Mouse (Mus musculus) lung, postnatal 0 days (tissue): ENCODE results near the gene Gfpt2.

Source experiments
- CTCF ChIP-seq: IDR thresholded peaks from 2 replicates; pipeline ENCODE4 v1.5.1; 2016; ENCODE audit warnings: antibody characterized with exemption, mild to moderate bottlenecking
- EP300 ChIP-seq: IDR thresholded peaks from 2 replicates; pipeline ENCODE4 v1.6.1; 2016; ENCODE audit warnings: antibody characterized with exemption, mild to moderate bottlenecking, control low read depth

DNA sequence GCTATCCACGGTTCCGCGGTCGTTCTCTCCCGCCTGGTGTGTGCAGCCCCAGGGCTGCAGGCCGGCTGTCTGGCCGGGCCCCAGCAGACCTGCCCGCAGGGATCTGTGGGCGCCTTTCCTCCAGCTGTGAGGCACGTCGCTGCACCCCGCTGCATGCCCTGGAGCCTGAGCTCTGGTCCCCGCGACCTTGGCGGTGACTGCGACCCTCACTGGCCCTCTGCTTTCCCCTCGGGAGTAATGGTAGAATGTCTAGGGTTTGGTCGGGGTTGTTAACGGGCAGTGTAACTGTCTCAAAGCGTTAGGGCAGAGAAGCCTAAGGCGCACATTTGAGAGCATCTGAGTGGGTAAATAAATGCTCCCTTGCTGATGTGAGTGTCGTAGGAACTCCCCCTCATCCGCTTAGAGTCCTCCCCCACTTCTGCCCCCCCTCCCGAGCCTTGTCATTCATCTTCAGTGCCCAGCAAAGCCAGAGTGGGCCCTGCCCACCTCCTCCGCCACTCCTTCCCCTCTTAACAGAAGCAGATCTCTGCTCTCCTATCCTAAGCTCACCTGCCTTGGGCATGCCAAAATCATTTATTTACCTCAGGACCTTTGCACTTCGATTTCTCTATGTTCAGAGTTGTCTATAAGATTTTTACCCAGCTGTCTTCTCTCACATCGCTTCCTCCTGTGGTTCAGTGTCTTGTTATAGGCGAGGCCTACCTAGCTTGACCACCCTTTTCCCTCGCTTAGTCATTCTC, 53.3 kb downstream of the Gfpt2 start:
- TF ChIP-seq CTCF (no peak), EP300 (no peak)
